Mouse (Mus musculus): Measurements from ENCODE around the gene Tamm41.
A peak's percentile ranks its signal among the peaks of the same experiment; 100 is the strongest.

Tamm41 gene

DNA sequence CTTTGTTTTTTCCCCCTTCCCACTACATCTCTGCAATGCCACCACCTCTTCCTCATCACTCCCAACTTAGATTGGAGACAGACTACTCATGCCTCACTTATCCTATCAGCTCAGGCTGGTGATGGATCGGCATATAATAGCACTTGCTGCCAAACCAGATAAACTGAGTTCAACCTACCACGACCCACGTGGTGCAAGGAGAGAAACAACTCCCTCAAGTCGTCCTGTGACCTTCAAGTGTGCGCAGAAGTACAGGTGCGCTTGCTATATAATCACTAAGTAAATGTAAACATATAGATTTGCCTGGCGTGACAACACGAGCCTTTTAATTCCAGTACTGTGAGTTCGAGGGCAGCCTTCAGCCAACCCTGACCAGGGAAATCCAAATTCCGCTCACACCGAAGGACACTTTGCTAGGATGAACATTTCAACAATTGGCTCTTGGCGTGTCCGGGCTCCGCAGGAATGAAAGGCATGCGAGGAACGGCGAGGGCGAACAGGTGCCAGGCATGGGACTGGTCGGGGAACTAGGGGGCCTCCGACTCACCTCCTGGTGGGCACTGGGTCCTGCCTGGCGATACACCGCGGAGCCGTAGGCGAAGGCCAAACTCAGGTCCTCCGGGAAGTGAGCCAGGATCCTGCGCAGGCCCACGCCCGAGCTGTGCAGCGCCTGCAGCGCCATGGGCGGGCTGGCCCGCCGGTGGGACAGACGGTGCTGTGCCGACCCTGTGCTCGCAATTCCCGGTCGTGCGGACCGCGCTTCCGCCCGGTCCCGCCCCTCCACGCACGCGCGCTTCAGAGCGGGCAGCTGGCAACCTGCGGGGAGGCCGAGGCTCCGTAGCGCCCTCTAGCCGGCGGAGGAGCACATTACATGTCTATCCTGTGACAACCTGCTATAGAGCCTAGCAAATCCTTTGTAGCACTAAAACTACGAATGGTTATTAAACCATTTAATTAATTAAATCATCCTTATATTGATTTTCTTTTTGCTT, at the start of gene Tamm41:
Gene Tamm41, minus strand, starts transcription at position 774 of the 992 bp plus-strand sequence.
- DNase-seq (ENCODE audit: low spot score in 2 of 2) = peak; percentile 73 to 79

DNA sequence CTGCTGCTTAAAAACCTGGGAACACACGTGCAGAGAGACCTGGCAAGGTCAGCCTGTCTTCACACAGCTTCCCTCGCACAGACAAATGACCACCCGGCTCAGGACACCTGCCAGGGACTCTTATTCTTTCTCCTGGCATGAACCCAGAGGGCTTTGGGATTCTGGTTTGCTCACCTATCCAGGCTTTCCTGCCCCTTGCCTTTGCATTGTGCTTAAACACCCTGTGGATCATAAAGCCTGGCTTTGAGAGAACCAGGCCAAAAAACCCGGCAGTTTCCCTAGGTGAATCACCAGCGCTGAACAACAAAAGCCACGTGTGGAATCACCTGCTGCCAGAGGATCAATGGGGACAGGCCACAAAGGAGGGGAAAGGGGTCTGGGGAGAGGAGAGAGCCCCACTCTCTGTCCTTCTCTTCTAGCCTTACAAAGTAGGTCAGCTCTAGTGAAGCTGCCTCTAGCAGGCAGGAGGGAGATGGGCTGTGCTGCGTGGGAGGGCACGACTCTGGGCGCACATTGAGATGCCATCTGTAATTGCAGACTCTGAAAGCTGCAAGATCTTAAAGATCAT, 47.7 kb upstream of the Tamm41 start:
- peak; percentile 87 to 89 for DNase-seq (ENCODE audit: low spot score in 2 of 2)

GRCm38 (mm10) chr6:115076781-115077575, 39.3 kb upstream of the Tamm41 start:
- no peak for DNase-seq (ENCODE audit: low spot score in 2 of 2)

- peak; percentile 16 to 28 for DNase-seq (ENCODE audit: low spot score in 2 of 2)
Observed at GRCm38 (mm10) chr6:115072024-115072423, 34.3 kb upstream of the Tamm41 start.

- peak; percentile 20 to 22 for DNase-seq (ENCODE audit: low spot score in 2 of 2)
Observed at GRCm38 (mm10) chr6:115065411-115066241, 27.9 kb upstream of the Tamm41 start.

DNA sequence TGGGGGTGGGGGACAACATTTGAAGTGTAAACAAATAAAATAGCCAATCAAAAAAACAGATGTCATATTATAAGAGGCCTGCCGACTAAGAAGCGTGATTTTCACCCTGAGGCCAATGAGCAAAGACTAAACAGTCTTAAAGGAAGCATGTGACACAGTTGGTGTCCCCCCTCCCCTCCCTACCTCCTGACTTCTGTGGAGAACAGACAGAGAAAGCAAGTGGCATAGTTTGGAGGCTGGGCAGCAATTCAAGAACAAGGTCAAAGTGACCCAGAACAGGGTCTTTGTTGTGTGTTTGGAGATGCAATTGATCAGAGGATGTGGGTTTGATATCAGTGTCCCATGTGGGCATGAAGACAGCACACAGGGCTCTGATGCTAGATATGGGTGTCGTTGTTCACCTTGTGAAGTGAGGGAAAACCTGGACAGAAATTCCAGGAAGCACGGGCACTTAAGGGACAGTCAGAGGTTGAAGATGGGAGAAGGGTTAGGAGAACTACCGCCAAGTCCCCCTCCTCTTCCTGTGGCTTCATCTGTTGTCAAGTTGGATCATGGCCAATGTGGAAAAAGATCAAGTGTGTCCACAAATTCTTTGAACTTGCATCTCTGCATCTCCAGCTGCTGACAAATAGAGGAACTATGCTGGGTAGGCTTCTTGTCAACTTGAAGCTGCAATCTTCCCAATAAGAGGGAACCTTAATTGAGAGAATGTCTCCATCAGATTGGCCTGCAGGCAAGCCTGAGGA, 25.1 kb upstream of the Tamm41 start:
- DNase-seq (ENCODE audit: low spot score in 2 of 2) = no peak

GRCm38 (mm10) chr6:115059227-115059626, 21.6 kb upstream of the Tamm41 start:
- no peak for DNase-seq (ENCODE audit: low spot score in 2 of 2)

GRCm38 (mm10) chr6:115056699-115057098, 19.0 kb upstream of the Tamm41 start:
- no peak for DNase-seq (ENCODE audit: low spot score in 2 of 2)

DNA sequence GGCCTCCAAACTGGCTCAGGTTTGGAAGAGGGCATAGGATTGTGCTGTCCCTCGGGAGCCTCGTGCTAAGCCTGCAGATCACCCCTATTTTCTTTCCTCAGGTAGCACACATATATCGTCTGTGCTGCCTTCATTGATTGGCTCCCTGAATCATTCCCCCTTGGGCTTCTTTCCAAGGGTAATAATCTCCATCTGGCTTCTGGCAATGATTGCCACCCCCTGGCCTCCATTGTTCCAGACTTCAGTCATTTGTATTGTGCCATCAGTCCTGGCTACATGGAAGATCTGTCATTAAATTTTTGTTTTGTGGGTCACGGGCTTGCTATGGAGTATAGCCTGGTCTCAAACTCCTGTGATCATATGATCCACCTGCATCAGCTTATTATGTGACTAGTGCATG, 17.8 kb upstream of the Tamm41 start:
- DNase-seq (ENCODE audit: low spot score in 2 of 2) = no peak

- no peak for DNase-seq (ENCODE audit: low spot score in 2 of 2)
Observed at GRCm38 (mm10) chr6:115051586-115052197, 14.0 kb upstream of the Tamm41 start.

DNA sequence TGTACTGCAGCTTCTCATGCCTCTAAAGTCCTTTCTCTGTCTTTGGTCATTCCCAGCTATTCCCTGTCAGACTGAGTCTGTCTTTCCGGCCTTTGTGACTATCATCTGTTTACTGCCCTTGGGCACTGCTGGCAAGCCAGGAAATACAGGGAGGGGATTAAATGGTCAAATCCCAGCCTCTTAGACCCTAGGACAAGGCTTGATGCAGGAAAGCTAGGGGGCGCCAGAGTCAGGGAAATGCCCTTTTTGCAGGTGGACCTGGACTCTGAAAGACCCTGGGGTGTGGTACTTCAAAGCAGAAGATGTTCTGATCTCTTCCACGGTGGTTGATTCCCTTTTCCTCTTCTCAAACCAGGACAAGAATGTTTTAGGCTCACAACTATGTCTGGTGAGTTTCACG, 11.3 kb upstream of the Tamm41 start:
- no peak for DNase-seq (ENCODE audit: low spot score in 2 of 2)

DNA sequence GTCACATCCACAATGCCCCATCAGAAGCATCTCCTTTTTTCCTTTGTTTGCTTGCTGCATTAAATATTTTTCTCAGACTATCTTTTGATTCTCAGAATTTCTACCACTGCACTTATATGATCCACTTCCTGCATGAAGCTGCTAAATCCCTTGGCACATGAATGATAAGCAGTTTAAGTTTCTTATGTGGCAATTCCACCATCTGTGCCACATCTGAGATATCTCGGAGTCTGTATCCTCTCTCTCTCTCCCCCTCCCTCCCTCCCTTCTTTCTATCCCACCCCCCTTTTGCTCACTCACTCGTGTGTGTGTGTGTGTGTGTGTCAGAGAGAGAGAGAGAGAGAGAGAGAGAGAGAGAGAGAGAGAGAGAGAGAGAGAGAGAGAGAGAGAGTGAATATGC, 10.1 kb upstream of the Tamm41 start:
- no peak for DNase-seq (ENCODE audit: low spot score in 2 of 2)

- DNase-seq (ENCODE audit: low spot score in 2 of 2) = no peak
Observed at GRCm38 (mm10) chr6:115046064-115046463, 8.4 kb upstream of the Tamm41 start.

DNA sequence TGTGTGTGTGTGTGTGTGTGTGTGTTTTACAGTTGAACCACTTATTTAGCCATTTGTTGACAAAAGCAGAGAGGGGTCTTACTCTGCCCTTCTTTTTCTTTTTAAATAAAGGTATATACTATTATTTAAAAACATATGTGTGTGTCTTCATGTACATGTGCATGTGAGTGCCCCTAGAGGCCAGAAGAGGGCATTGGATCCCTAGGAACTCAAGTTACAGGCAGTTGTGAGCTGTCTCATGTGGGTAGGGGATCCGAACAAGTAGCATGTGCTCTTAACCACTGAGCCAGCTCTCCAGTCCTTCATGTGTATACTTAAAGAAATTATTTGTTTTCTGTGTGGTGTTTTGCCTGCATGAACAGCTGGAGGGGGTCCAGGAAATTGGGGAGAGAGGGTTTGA, 7.0 kb upstream of the Tamm41 start:
- DNase-seq (ENCODE audit: low spot score in 2 of 2) = no peak

DNA sequence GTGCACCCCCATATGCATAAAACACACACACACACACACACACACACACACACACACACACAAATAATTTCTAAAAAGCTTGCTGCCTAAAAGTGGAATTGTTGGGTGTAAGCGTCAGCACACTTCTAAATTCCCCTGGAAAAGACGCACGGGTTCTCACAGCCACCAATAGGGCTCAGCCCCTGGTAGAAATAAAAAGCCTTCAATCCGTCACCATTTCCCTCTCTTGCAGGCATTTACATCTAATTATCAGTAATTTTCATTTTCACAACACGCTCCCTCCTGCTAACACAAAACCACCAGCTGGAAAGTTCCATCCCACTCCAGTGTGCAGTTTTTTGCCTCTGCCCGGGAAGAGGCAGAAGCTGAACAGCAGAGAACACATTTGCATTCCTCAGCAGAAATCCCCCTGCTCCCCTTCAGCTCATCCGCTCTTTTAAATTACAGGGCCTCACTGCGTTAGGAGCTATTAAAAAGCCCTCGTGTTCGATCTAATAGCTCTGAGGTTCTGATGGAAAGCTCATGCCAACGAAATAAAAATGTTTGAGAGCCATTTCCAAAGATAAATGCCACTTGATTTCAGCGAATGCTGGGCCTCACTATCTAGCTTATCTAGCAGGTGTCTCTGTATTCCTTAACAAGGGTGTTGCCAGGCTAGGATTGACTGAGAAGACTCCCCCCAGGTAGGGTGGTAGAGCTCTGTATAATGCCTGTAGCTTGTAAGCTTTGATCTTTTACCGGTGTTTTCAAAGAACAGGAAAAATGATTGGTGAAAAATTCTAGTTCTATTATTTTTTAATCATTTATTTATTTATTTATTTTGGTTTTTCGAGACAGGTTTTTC, 6.2 kb upstream of the Tamm41 start:
- DNase-seq (ENCODE audit: low spot score in 2 of 2) = peak in 1 of 2 experiments; percentile 25

- no peak for DNase-seq (ENCODE audit: low spot score in 2 of 2)
Observed at GRCm38 (mm10) chr6:115042609-115043008, 4.9 kb upstream of the Tamm41 start.

GRCm38 (mm10) chr6:115033441-115033840, 4.2 kb downstream of the Tamm41 start:
- no peak for DNase-seq (ENCODE audit: low spot score in 2 of 2)

- DNase-seq (ENCODE audit: low spot score in 2 of 2) = no peak
Observed at GRCm38 (mm10) chr6:115030098-115030497, 7.6 kb downstream of the Tamm41 start.

DNA sequence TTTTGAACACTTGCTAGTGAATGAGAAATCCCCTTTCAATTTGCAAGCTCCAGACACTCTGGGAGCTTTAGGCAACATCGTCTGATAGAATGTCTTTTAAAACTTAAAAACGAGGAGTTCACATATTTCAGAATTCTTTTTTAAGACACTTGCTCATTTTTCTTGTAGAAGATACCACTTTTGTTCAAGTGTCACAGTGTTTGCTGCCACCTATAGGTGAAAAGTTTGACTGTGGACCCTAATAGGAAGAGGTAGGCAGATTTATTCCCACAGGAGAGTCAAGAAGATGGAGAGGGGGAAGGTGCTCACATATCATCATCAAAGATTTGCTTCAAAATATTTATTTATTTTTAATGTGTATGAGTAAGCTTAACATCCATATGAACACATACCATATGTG, 8.4 kb downstream of the Tamm41 start:
- no peak for DNase-seq (ENCODE audit: low spot score in 2 of 2)

All from right cerebral cortex, postnatal 36 days (tissue).